Mouse (Mus musculus): Measurements from ENCODE around the gene Atp5f1. TPM values are rescaled to one million over a fixed set of nuclear protein-coding genes. Genes with fewer than 3 reads are reported as not detected.
"Not testable (repeated sequence)": the region's sequence is repeated elsewhere in the genome, so short reads cannot be mapped to it uniquely, and the experiment has no call there.

The Atp5f1 gene
- total RNA-seq, 2 experiments from 2014 or later = 452 to 496 TPM

- no peak for DNase-seq (ENCODE audit: low spot score in 2 of 2)
Measured at GRCm38 (mm10) chr3:105931095-105931494, 28.8 kb downstream of the Atp5f1 start.

- no peak for DNase-seq (ENCODE audit: low spot score in 2 of 2)
Measured at GRCm38 (mm10) chr3:105929821-105930220, 30.1 kb downstream of the Atp5f1 start.

GRCm38 (mm10) chr3:105928781-105929180 is 31.1 kb downstream of the Atp5f1 start:
- DNase-seq (ENCODE audit: low spot score in 2 of 2) = no peak

- no peak for DNase-seq (ENCODE audit: low spot score in 2 of 2)
Measured at GRCm38 (mm10) chr3:105928195-105928569, 31.7 kb downstream of the Atp5f1 start.

- DNase-seq (ENCODE audit: low spot score in 2 of 2) = no peak
Measured at GRCm38 (mm10) chr3:105927561-105928194, 32.2 kb downstream of the Atp5f1 start.

- DNase-seq (ENCODE audit: low spot score in 2 of 2) = no peak
Measured at GRCm38 (mm10) chr3:105924616-105925015, 35.3 kb downstream of the Atp5f1 start.

GRCm38 (mm10) chr3:105921959-105922358 is 37.9 kb downstream of the Atp5f1 start:
- no peak for DNase-seq (ENCODE audit: low spot score in 2 of 2)

- DNase-seq (ENCODE audit: low spot score in 2 of 2) = not testable (repeated sequence)
Measured at GRCm38 (mm10) chr3:105920743-105921142, 39.2 kb downstream of the Atp5f1 start.

- no peak for DNase-seq (ENCODE audit: low spot score in 2 of 2)
Measured at GRCm38 (mm10) chr3:105918355-105918745, 41.5 kb downstream of the Atp5f1 start.

GRCm38 (mm10) chr3:105917656-105918354 is 42.1 kb downstream of the Atp5f1 start:
- DNase-seq (ENCODE audit: low spot score in 2 of 2) = no peak

- not testable (repeated sequence) for DNase-seq (ENCODE audit: low spot score in 2 of 2)
Measured at GRCm38 (mm10) chr3:105916455-105916854, 43.4 kb downstream of the Atp5f1 start.

- DNase-seq (ENCODE audit: low spot score in 2 of 2) = no peak
Measured at GRCm38 (mm10) chr3:105915281-105915680, 44.6 kb downstream of the Atp5f1 start.

- DNase-seq (ENCODE audit: low spot score in 2 of 2) = no peak
Measured at GRCm38 (mm10) chr3:105913839-105914681, 45.8 kb downstream of the Atp5f1 start.

GRCm38 (mm10) chr3:105912097-105912880 is 47.6 kb downstream of the Atp5f1 start:
- no peak for DNase-seq (ENCODE audit: low spot score in 2 of 2)

GRCm38 (mm10) chr3:105910519-105911190 is 49.2 kb downstream of the Atp5f1 start:
- DNase-seq (ENCODE audit: low spot score in 2 of 2) = no peak

- no peak for DNase-seq (ENCODE audit: low spot score in 2 of 2)
Measured at GRCm38 (mm10) chr3:105908976-105909375, 50.9 kb downstream of the Atp5f1 start.

- no peak for DNase-seq (ENCODE audit: low spot score in 2 of 2)
Measured at GRCm38 (mm10) chr3:105907956-105908655, 51.8 kb downstream of the Atp5f1 start.

- DNase-seq (ENCODE audit: low spot score in 2 of 2) = no peak
Measured at GRCm38 (mm10) chr3:105904721-105905120, 55.2 kb downstream of the Atp5f1 start.

- no peak for DNase-seq (ENCODE audit: low spot score in 2 of 2)
Measured at GRCm38 (mm10) chr3:105904213-105904612, 55.7 kb downstream of the Atp5f1 start.

- DNase-seq (ENCODE audit: low spot score in 2 of 2) = no peak
Measured at GRCm38 (mm10) chr3:105901468-105901867, 58.4 kb downstream of the Atp5f1 start.

Data from gastrocnemius, postnatal 4 days (tissue).